Mouse (Mus musculus) myocyte (in vitro differentiated cells): ENCODE data around the gene 3110082J24Rik.

Experiments
- E2F4 ChIP-seq: IDR thresholded peaks from one replicate; pipeline ENCODE4 v1.6.1; 2011; ENCODE audit warnings: mild to moderate bottlenecking, control low read depth, moderate library complexity; ENCODE audit not compliant: insufficient read depth
- MAX ChIP-seq: IDR thresholded peaks from one replicate; pipeline ENCODE4 v1.6.1; 2011; ENCODE audit warnings: low read depth, mild to moderate bottlenecking, control low read depth
- MYOD1 ChIP-seq, 3 experiments: IDR thresholded peaks; one replicate each; pipeline ENCODE4 v1.6.1; 2011; ENCODE audit warnings: control low read depth in 2 of 3, low read depth in 2 of 3, mild to moderate bottlenecking in 2 of 3, moderate library complexity in 1 of 3; ENCODE audit not compliant: insufficient read length in 2 of 3, control insufficient read depth in 1 of 3
- MYOG ChIP-seq, 3 experiments: IDR thresholded peaks; one replicate each; pipeline ENCODE4 v1.6.1; 2011; ENCODE audit warnings: control low read depth in 2 of 3, low read depth in 2 of 3, mild to moderate bottlenecking in 2 of 3; ENCODE audit not compliant: insufficient read length in 2 of 3, control insufficient read depth in 1 of 3, insufficient read depth in 1 of 3
- POLR2A ChIP-seq: IDR thresholded peaks from one replicate; pipeline ENCODE4 v1.6.1; 2011; ENCODE audit warnings: low read depth, mild to moderate bottlenecking, control low read depth, moderate library complexity; ENCODE audit not compliant: insufficient read length
- POLR2AphosphoS2 ChIP-seq: IDR thresholded peaks from one replicate; pipeline ENCODE4 v1.6.1; 2011; ENCODE audit warnings: low read depth, control low read depth; ENCODE audit not compliant: insufficient read length
- SRF ChIP-seq: IDR thresholded peaks from one replicate; pipeline ENCODE4 v1.6.1; 2011; ENCODE audit warnings: low read depth; ENCODE audit not compliant: control insufficient read depth, insufficient read length
- TCF12 ChIP-seq: IDR thresholded peaks from one replicate; pipeline ENCODE4 v1.6.1; 2011; ENCODE audit warnings: mild to moderate bottlenecking, control low read depth; ENCODE audit not compliant: poor library complexity, insufficient read depth, severe bottlenecking
- USF1 ChIP-seq: IDR thresholded peaks from one replicate; pipeline ENCODE4 v1.6.1; 2011; ENCODE audit warnings: low read depth, mild to moderate bottlenecking, control low read depth, moderate library complexity

DNA sequence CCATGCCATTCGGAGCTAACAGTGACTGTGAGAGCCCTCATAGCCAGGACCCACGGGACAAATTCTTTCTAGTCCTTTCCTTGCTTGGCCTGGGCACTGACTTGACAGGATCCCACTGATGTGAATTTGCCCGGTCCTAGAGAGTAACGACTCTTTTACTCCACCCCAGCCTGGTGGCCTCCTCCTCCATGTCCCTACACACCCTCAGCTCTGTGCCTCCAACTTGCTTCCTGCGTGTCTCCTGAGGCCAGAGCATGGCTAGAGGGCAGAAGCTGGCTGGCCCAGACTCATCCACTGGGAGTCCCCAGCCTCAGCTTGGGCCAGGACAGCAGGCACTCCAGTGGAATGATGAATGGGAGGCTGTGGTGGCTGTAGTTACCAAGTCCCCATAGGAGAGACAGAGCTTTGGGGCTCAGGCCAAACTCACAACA, 1.7 kb upstream of the 3110082J24Rik start:
- TF ChIP-seq USF1 = no peak
- TF ChIP-seq MYOG (IDR thresholded peaks at IDR 0.05; ENCODE audit: control insufficient read depth in 1 of 3, insufficient read depth in 1 of 3, insufficient read length in 2 of 3, low read depth in 2 of 3) = no peak
- TF ChIP-seq POLR2AphosphoS2 = no peak
- TF ChIP-seq TCF12 = no peak
- no peak for TF ChIP-seq POLR2A
- TF ChIP-seq E2F4 = no peak
- TF ChIP-seq MAX = no peak
- no peak for TF ChIP-seq SRF
- TF ChIP-seq MYOD1 (IDR thresholded peaks at IDR 0.05; ENCODE audit: control insufficient read depth in 1 of 3, insufficient read length in 2 of 3, low read depth in 2 of 3) = no peak
